Mouse (Mus musculus) stomach, embryonic 14.5 days (tissue): ENCODE data around the gene Vamp3. TPM values are rescaled to one million over a fixed set of nuclear protein-coding genes. Genes with fewer than 3 reads are reported as not detected.

Experiments used
- ATAC-seq: fragments of 200-750 bp; cut with Nextera tagmentation; 2 replicates; pipeline ENCODE4 v1.8.0; 2017; ENCODE audit warnings: low read depth, moderate TSS enrichment; ENCODE audit not compliant: insufficient number of reproducible peaks, insufficient read depth, low FRiP score
- H3K27ac ChIP-seq: fragments of 300-500 bp; sonication (generic); 2 replicates; pipeline ENCODE4 v1.5.1; 2014; ENCODE audit warnings: mild to moderate bottlenecking, low read length, moderate library complexity, mixed read lengths
- H3K27me3 ChIP-seq: fragments of 300-500 bp; sonication (generic); 2 replicates; pipeline ENCODE4 v1.6.1; 2014; ENCODE audit warnings: low read length, control low read depth, mixed read lengths; ENCODE audit not compliant: control insufficient read depth, insufficient read depth
- H3K36me3 ChIP-seq: fragments of 300-500 bp; sonication (generic); 2 replicates; pipeline ENCODE4 v1.6.1; 2014; ENCODE audit warnings: mild to moderate bottlenecking, control low read depth, low read length, moderate library complexity, mixed read lengths; ENCODE audit not compliant: control insufficient read depth, insufficient read depth
- H3K4me1 ChIP-seq: fragments of 300-500 bp; sonication (generic); 2 replicates; pipeline ENCODE4 v1.6.1; 2014; ENCODE audit warnings: low read length, control low read depth, mixed read lengths; ENCODE audit not compliant: control insufficient read depth, insufficient read depth
- H3K4me2 ChIP-seq: fragments of 300-500 bp; sonication (generic); replicated peaks from 2 replicates; pipeline ENCODE4 v1.6.1; 2014; ENCODE audit warnings: low read depth, low read length, control low read depth
- H3K4me3 ChIP-seq: fragments of 300-500 bp; sonication (generic); 2 replicates; pipeline ENCODE4 v1.5.1; 2014; ENCODE audit warnings: low read depth, low read length, control low read depth
- H3K9ac ChIP-seq: fragments of 300-500 bp; sonication (generic); replicated peaks from 2 replicates; pipeline ENCODE4 v1.6.1; 2014; ENCODE audit warnings: low read depth, mild to moderate bottlenecking, control low read depth, low read length, moderate library complexity, mixed read lengths
- H3K9me3 ChIP-seq: fragments of 300-500 bp; sonication (generic); 2 replicates; pipeline ENCODE4 v1.6.1; 2016; ENCODE audit warnings: low read depth, low read length, control low read depth; ENCODE audit not compliant: control insufficient read depth
- WGBS: fragments of 180-500 bp; shearing (Covaris S2); extraction: QIAGEN DNeasy Blood & Tissue Kit; methylation state at CpG from one replicate; pipeline ENCODE4 v1.1.7; 2014; 5-methylcytosine and 5-hydroxymethylcytosine counted together
- polyA plus RNA-seq: library from polyadenylated mRNA; unstranded; fragments of >200 nt; fragmentation: Nextera tagmentation; extraction: Ambion mirVana; gene quantifications from 2 replicates; pipeline ENCODE4 v1.2.1, GENCODE M21; 2014

Gene Vamp3
- polyA plus RNA-seq, 1 experiment from 2014 or later, result 121 TPM

DNA sequence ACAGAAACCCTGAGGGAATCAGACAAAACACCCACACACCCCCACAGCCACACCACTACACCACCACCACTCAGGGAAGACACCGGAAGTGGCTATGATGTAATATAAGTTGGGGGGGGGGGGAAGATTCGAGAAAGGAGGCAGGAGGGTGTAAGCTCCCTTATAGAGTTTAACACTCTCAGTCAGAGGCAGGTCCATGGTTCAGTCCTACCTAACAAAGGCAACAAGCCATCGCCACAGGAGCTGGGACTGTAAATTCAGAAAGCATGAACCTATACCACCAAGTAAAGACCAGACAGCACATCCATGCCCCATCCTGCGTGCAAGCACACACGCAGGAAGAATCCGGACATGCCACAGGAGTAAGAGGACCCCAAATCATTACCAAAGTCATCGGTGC is 31.5 kb upstream of the Vamp3 start, which contains the start of gene Gm13090:
TSS of gene Gm13090 (plus strand) at position 301 of the 400 bp plus-strand sequence.
- no peak for ATAC-seq
- H3K4me2 ChIP-seq, result no peak within 1 kb of the TSS

DNA sequence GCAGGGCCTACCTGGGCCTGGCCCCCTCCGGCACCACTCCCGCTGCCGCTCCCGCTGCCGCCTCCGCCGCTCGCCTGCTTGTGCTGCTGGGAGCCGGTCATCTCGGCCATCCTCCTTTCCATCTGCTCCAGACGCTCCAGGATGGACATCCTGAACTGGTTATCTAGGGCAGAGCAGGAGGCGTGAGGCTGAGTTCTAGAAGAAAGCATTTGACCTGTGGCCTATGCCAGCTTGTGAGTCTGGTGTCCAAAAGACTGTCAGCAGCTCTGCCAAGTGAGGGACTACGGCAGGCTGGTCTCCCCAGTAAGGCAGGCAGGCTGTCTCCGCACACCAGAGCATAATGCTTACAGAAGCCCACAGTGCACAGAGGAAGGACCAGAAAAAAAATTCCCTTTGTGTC is 31.1 kb upstream of the Vamp3 start:
- Histone ChIP-seq H3K4me2 (no peak overlapping the region), H3K9ac (no peak overlapping the region), H3K9me3 (no peaks in the 10 kb centered on the region), H3K27me3 (no peaks in the 10 kb centered on the region), H3K36me3 (no peaks in the 10 kb centered on the region), H3K4me1 (no peaks in the 10 kb centered on the region), H3K4me3 (no peak overlapping the region), H3K27ac (no peak overlapping the region)
- WGBS, result 90% methylated on average over 14 of the region's 14 CpGs
- ATAC-seq, result no peak

More for the DNA sequence above, 31.5 kb upstream of the Vamp3 start, which contains the start of gene Gm13090:
- no peaks in the 10 kb centered on the region for H3K9me3 ChIP-seq
- H3K4me1 ChIP-seq, result no peaks in the 10 kb centered on the region
- 92% methylated on average over 7 of the region's 7 CpGs for WGBS
- H3K27me3 ChIP-seq, result no peaks in the 10 kb centered on the region
- no peak within 1 kb of the TSS for H3K4me3 ChIP-seq
- H3K27ac ChIP-seq, result no peak within 1 kb of the TSS
- H3K9ac ChIP-seq, result no peak within 1 kb of the TSS
- no peaks in the 10 kb centered on the region for H3K36me3 ChIP-seq

DNA sequence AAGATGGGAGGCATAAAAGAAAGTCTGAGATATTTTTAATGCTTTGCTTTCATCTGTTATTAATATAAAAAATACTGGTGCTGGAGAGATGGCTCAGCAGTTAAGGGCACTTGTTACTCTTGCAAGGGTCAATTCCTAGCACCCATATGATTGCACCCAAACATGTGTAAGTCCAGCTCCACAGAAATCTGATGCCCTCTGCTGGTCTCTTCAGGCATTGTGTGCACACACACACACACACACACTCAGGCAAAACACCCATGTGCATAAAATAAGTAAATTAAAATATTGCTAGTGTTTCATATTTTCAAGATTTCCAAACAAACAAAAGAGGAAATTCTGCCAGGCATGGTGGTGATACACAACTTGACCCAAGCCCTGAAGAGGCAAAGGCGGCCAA is 29.6 kb upstream of the Vamp3 start:
- H3K27me3 ChIP-seq, result no peaks in the 10 kb centered on the region
- H3K4me2 ChIP-seq, result no peak overlapping the region
- no peaks in the 10 kb centered on the region for H3K4me1 ChIP-seq
- no peak overlapping the region for H3K4me3 ChIP-seq
- H3K9me3 ChIP-seq, result no peaks in the 10 kb centered on the region
- no peaks in the 10 kb centered on the region; the same call in 1 of the 2 replicates for H3K36me3 ChIP-seq
- WGBS, result 97% methylated on average over 1 of the region's 1 CpGs
- no peak overlapping the region for H3K27ac ChIP-seq
- ATAC-seq, result no peak
- no peak overlapping the region for H3K9ac ChIP-seq

DNA sequence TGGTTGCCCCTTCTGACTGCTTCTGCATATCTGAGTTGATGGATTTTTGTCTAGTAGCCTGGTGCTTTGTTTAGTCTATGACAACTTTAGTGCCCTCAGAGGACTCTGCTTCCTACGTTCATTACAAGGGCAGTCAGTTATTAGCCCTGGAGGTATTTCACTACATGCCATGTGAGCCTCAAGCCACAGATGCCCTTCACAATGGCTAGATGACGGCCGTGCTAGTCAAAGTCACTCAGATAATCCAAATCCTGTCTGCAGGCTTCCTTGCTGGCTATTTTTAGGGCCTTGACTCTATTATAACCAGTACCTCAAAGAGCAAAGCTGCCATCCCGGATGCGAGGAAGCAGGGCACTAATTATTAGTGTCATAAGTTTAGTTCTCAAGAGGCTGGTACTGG is 25.3 kb upstream of the Vamp3 start:
- Histone ChIP-seq H3K4me2 (no peak overlapping the region), H3K36me3 (no peaks in the 10 kb centered on the region; the same call in 1 of the 2 replicates), H3K9ac (no peak overlapping the region), H3K4me3 (no peak overlapping the region), H3K4me1 (no peaks in the 10 kb centered on the region), H3K27ac (no peak overlapping the region), H3K27me3 (no peaks in the 10 kb centered on the region), H3K9me3 (no peaks in the 10 kb centered on the region)
- no peak for ATAC-seq
- WGBS, result 77% methylated on average over 5 of the region's 5 CpGs

- Histone ChIP-seq H3K9me3 (no peaks in the 10 kb centered on the region), H3K4me3 (no peak overlapping the region), H3K9ac (no peak overlapping the region), H3K4me1 (no peaks in the 10 kb centered on the region), H3K36me3 (no peaks in the 10 kb centered on the region; the same call in 1 of the 2 replicates), H3K27ac (no peak overlapping the region), H3K27me3 (no peaks in the 10 kb centered on the region), H3K4me2 (no peak overlapping the region)
- ATAC-seq, result no peak
- WGBS, result 94% methylated on average over 13 of the region's 13 CpGs
Observed at GRCm38 (mm10) chr4:151081977-151082376, 24.2 kb upstream of the Vamp3 start.

DNA sequence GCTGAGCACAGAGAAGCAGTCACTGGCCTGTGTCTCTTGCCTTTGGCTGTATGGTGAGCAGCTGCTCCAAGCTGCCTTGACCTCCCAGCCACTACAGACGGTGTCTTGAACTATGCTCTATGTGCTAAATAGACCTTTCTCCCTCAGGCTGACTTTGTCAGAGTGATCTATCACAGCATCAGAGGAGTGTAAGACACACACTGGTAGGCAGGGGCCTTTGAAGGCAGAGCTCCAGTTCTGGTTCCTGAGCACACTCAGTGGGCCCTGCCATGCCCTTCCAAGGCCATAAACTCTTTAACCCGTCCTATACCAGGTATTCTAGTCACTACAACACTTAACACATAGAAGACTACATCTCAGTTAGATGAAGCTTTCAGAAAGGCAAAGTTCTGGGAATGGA is 23.6 kb upstream of the Vamp3 start:
- no peaks in the 10 kb centered on the region for H3K4me1 ChIP-seq
- no peak overlapping the region for H3K4me2 ChIP-seq
- H3K27ac ChIP-seq, result no peak overlapping the region
- H3K36me3 ChIP-seq, result no peaks in the 10 kb centered on the region; the same call in 1 of the 2 replicates
- no peak overlapping the region for H3K9ac ChIP-seq
- no peaks in the 10 kb centered on the region for H3K27me3 ChIP-seq
- WGBS, result 82% methylated on average over 2 of the region's 2 CpGs
- no peak for ATAC-seq
- no peaks in the 10 kb centered on the region for H3K9me3 ChIP-seq
- no peak overlapping the region for H3K4me3 ChIP-seq

- Histone ChIP-seq H3K4me2 (no peak overlapping the region), H3K9ac (no peak overlapping the region), H3K4me3 (no peak overlapping the region), H3K36me3 (no peaks in the 10 kb centered on the region; the same call in 1 of the 2 replicates), H3K4me1 (no peaks in the 10 kb centered on the region), H3K27me3 (no peaks in the 10 kb centered on the region), H3K27ac (no peak overlapping the region), H3K9me3 (no peaks in the 10 kb centered on the region)
- ATAC-seq, result no peak
- WGBS, result 93% methylated on average over 15 of the region's 15 CpGs
Observed at GRCm38 (mm10) chr4:151074817-151075216, 17.1 kb upstream of the Vamp3 start.

GRCm38 (mm10) chr4:151073108-151073744 is 15.5 kb upstream of the Vamp3 start:
- H3K4me1 ChIP-seq, result no peaks in the 10 kb centered on the region
- ATAC-seq, result peak; percentile 65; the same call in 1 of the 2 replicates

DNA sequence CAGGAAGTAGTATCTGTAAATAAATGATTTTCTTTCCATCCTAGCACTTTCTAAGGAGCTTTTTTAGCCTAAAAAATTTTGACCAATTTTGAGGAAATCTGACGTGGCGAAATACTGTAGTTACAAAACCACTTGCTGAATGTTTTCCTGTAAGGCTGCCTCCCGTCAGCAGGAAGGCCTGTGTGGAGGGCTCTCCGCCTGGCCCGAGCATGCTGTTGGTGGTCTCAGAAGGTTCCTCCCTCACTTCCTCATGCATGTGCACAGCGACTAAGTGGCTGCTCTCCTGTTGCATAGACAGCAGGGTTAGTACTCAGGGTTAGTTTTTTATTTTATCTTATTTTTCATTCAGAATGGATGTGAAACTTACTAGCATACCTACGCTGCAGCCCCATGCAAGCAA is 13.2 kb upstream of the Vamp3 start:
- Histone ChIP-seq H3K36me3 (no peaks in the 10 kb centered on the region; the same call in 1 of the 2 replicates), H3K4me2 (no peak overlapping the region), H3K27me3 (no peaks in the 10 kb centered on the region), H3K4me1 (no peaks in the 10 kb centered on the region), H3K9ac (no peak overlapping the region), H3K9me3 (no peaks in the 10 kb centered on the region), H3K4me3 (no peak overlapping the region), H3K27ac (no peak overlapping the region)
- ATAC-seq, result no peak
- WGBS, result 80% methylated on average over 7 of the region's 7 CpGs

More at GRCm38 (mm10) chr4:151073108-151073744, 15.5 kb upstream of the Vamp3 start:
- H3K9ac ChIP-seq, result no peak overlapping the region
- H3K27me3 ChIP-seq, result no peaks in the 10 kb centered on the region
- H3K36me3 ChIP-seq, result no peaks in the 10 kb centered on the region; the same call in 1 of the 2 replicates
- H3K4me2 ChIP-seq, result no peak overlapping the region
- H3K9me3 ChIP-seq, result no peaks in the 10 kb centered on the region
- WGBS, result 54% methylated on average over 13 of the region's 13 CpGs
- H3K27ac ChIP-seq, result no peak overlapping the region
- H3K4me3 ChIP-seq, result no peak overlapping the region
